Mouse (Mus musculus) fibroblast of lung, adult 2 months (primary cell): ENCODE data around the gene Nmur1.
"Not testable (repeated sequence)": the region's sequence is repeated elsewhere in the genome, so short reads cannot be mapped to it uniquely, and the experiment has no call there.

Experiments used
- DNase-seq: peaks from one replicate; pipeline ENCODE4 v3.0.0-alpha.2; 2011; ENCODE audit warnings: low read depth

The Nmur1 gene

GRCm38 (mm10) chr1:86358906-86359797 is 66.9 kb downstream of the Nmur1 start, which contains the start of gene Ncl:
Gene Ncl, minus strand, starts transcription at chr1:86359400.
- DNase-seq = peak; percentile 98

DNA sequence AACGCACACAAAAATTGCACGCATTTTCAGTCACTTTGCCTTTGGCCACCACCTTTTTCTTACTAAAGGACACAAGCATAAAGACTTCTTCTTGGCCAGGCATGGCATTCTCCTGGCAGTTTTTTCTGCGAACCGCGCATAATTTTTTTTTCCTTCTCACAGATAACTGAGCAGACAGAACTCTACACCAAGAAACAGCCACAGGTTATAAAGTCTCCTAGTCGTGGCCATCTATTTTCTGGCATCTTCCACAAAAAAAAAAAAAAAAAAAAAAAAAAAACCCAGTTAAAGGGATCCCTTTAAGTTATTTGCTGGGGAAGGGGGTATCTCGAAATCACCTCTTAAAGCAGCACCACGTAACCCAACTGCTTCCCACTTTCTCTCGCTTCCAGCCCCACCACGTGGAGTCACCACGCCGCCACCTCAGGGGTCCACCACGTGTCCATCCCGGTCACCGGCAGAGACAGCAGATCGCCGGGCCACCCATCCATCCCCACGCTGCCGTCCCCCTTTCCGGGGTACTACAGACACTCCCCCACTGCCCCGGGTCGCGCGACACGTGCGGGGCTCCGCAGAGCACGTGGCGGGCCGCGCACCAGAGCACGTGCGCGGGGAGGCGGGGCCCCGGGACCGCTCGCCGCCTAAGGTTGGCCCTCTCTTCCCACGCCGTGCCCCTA is 67.7 kb downstream of the Nmur1 start:
- no peak for DNase-seq

DNA sequence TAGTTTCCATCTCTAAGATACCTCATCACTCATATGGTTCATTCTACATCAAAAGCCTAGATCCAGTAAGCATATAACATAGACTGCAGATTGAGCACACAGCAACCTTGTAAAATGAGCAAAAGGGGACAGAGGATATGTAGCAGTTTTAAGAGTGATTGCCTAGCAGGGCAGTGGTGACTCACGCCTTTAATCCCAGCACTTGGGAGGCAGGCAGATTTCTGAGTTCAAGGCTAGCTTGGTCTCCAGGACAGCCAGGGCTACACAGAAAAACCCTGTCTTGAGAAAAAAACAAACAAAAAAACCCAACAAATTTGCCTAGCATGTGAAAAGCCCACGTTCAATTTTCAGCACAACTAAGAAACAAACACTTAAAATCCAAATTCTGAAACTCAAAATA is 71.8 kb downstream of the Nmur1 start:
- DNase-seq = no peak

GRCm38 (mm10) chr1:86350576-86350975 is 75.5 kb downstream of the Nmur1 start:
- no peak for DNase-seq

- DNase-seq = no peak
These were observed 76.3 kb downstream of the Nmur1 start for GRCm38 (mm10) chr1:86349696-86350095.

GRCm38 (mm10) chr1:86349201-86349600 is 76.8 kb downstream of the Nmur1 start:
- no peak for DNase-seq

DNA sequence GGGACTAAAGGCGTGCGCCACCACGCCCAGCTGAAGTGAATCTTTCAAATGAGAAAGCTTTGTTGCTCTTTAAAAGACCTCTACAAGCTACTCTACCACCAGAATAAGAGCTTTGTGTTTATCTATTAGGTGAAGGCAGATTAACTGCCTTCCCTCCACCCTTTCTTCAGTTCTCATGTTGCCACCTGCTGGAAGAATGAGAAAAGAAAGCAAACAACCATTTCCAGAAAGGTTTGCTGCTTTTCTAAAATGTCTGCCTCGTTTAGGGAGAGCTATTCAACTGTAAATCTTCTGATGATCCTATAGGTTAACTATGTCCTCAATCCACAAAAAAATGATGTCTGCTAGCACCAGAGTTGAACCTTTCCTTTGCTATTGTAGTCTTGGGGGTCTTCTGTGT is 77.2 kb downstream of the Nmur1 start:
- DNase-seq = no peak

DNA sequence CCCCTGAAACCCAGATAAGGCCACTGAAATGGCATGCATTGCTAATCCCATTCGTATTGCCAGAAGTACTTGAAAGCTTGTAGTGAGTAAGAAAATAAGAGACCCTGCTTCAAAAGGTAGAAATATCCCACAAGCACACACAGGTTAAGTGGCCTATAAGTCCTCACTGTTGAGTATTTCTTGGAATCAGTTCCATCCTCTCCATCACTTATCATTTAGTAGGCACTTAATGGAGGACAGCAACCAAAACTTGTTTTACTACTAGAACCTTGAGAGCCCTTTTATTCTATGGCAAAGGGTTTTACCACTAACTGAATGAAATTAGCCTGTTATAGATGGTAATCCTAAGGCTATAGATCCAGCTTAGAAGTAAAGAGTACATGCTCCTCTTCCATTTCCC is 77.9 kb downstream of the Nmur1 start:
- no peak for DNase-seq

DNA sequence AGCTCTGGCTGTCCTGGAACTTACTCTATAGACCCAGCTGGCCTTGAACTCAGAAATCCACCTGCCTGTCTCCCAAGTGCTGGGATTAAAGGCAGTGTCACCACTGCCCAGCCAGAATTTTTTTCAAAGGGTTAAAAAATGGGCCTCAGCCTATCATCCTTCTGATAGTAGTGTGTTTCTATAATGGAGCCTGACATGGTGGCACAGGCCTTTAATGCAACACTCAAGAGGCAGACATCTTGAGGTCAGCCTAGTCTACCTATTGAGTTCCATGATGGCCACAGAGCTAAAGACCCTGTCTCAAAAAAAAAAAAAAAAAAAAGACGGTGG is 78.3 kb downstream of the Nmur1 start:
- no peak for DNase-seq

DNA sequence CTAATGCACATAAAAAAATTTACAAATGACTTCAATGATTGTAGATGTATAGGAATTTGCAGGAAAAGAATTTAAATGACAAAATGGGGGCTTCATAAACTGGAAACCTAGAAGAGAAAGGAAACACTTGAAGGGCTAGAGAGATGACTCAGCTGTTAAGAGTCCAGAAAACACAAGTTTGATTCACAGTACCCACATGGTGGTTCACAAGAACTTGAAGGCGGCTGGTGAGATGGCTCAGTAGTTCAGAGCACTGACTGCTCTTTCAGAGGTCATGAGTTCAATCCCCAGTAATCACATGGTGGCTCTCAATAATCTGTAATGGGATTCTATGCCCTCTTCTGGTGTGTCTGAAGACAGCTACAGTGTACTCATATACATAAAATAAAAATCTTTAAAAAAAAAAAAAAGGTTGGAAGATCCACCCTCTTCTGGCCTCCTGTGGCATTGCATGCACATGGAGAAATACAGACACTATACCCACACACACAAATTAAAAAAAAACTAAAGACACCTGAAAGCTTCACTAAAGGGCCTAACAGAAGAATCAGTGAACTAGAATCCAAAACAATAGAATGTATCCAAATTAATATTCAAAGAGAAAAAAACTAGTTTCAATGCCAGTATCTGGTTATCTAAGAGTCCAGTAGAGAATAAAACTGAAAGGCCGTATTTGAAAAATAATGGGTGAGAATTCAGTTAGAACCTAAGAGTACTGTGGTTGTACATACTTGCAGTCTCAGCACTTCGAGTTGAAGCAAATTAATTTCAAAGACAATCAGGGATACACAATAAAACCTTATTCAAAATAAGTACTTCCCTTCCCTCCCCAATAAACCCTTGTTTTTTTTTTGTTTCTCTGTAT is 78.9 kb downstream of the Nmur1 start:
- no peak for DNase-seq

GRCm38 (mm10) chr1:86345956-86346355 is 80.1 kb downstream of the Nmur1 start:
- DNase-seq = no peak

DNA sequence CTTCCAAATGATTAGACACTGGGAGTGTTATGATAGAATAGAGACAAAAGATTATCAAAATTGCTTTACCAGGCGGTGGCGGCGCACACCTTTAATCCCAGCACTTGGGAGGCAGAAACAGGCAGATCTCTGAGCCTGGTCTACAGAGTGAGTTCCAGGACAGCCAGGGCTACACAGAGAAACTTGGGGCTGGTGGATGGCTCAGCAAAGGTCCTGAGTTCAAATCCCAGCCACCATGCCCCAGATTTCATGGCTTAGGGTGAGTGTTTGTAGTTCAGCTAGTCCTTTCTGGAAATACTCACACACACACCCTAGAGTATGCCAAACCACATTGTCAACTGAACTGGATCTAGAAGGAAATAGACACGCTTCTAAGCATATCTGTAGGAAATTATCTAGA is 81.0 kb downstream of the Nmur1 start:
- DNase-seq = no peak

- DNase-seq = no peak
These were observed 81.8 kb downstream of the Nmur1 start for GRCm38 (mm10) chr1:86343969-86344861.

GRCm38 (mm10) chr1:86343087-86343645 is 82.9 kb downstream of the Nmur1 start:
- no peak for DNase-seq

GRCm38 (mm10) chr1:86342371-86342770 is 83.7 kb downstream of the Nmur1 start:
- DNase-seq = no peak

DNA sequence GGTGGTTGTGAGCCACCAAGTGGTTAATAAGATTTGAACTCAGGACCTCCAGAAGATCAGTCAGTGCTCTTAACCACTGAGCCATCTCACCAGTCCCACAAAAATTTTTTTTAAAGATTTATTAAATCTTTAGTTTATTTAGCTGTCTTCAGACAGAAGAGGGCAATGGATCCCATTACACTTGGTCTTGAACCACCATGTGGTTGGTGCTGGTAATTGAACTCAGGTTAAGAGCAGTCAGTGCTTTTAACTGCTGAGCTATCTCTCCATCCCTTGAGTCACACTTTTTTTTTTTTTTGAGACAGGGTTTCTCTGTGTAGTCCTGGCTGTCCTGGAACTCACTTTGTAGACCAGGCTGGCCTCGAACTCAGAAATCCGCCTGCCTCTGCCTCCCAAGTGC is 84.9 kb downstream of the Nmur1 start:
- not testable (repeated sequence) for DNase-seq

DNA sequence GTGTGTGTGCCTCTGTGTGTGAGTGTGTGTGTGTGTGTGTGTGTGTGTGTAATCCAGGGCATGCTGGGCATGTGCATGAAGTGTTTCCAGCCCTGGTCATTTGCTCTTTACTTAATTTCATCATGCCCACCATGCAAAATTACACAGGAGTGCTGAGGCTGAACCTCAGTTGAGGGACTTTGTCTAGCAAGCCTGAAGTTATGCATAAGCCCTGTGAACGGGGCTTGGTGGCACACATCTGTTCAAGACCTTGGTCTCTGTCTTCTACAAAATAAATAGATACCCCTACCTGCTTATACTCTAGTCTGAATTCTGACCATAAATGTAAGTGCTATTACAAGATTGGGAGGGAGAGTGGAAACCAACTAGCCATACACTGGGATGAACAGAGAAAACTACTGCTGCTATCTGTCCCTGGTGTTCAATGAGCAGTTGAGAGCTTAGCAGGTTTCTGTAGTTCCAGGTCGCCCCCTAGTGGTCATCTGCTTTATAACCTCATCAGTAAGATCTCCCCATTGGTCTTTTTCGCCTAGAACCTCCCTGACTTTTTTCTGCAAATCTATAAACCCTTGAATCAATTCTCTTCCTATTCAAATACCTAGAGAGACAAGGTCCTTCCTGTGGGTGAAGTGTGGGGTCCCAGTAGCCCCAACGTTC is 86.7 kb downstream of the Nmur1 start:
- peak; percentile 60 for DNase-seq

DNA sequence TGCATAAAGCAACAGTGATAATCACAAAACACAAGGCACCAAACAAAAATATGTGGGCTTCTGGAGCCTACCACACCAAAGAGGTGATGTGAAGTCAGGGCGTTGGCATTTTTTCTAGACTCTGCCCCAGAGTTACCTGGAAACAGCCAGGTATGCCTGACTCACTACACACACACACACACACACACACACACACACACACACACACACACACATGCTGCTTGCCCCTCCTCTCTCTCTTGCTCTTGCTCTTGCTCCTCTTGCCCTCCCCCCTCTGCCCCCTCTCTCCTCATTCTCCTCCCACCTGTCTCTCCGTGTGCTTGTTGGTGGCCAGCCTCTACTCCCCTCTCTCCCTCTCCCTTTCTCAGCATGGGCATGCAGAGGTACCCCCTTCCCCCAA is 89.7 kb downstream of the Nmur1 start:
- DNase-seq = no peak
